Mouse (Mus musculus) gastrocnemius, postnatal 14 days (tissue): ENCODE data around the gene Serpinb2. TPM values are rescaled to one million over a fixed set of nuclear protein-coding genes. Genes with fewer than 3 reads are reported as not detected.

Source experiments
- DNase-seq: peaks from one replicate; pipeline ENCODE4 v3.0.0; 2021; ENCODE audit warnings: mixed read lengths
- intact Hi-C: fragments of 180-260 bp; cut with DNase I; formaldehyde crosslinking; loops from one replicate; pipeline ENCODE4 v1.15.1; 2025; ENCODE audit warnings: low total_unique reads
- total RNA-seq, 2 experiments: library from RNA; stranded (reverse); gene quantifications; 2 replicates each; pipeline ENCODE4 v1.2.3; 2021

Gene Serpinb2
- total RNA-seq, 2 experiments from 2014 or later: not detected

GRCm38 (mm10) chr1:107576094-107576493, 64.9 kb downstream of the Serpinb2 start:
- intact Hi-C loops: no loop called here

DNA sequence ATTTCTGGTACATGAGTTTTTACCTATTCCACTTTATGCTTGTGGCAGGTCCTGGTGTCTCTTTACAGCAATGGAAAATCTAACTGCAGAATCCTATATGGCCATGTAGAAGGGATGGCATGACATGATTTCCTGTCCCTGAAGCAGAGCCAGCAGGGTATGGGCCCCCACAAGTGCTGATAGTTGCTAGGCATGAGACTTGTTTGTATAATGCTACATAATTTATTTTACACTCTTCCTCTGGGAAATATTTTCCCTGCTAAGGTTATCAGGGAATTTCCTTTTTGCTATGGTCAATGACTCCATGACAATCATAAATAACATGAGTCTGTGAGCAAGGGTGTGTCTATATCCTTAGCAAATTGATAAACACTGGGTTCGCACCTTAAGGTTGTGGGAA, 66.3 kb downstream of the Serpinb2 start:
- DNase-seq: no peak
- intact Hi-C loops: no loop called here

More at GRCm38 (mm10) chr1:107576094-107576493, 64.9 kb downstream of the Serpinb2 start:
- DNase-seq: no peak

DNA sequence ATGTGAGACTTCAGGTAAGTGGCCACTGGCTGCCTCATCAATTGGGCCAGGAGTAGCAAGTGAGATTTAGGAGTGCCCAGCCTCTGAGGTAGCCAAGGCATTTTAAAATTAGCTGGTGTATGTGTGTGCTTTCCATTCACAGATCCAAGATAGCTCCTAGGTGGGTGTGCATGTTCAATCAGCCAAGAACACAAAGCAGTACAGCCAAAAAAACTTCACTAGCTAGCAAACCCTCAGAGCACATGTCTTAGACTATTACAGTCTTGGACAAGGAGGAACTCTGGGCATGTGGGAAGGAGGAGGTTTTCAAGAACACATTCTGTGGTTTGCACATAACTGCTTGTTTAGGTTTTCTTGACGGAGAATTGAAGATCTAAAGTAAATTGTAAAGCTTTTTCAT, 70.0 kb downstream of the Serpinb2 start:
- no peak for DNase-seq
- intact Hi-C loops: no loop called here

GRCm38 (mm10) chr1:107582900-107583299, 71.7 kb downstream of the Serpinb2 start:
- no peak for DNase-seq
- intact Hi-C loops: no loop called here

GRCm38 (mm10) chr1:107583958-107584376, 72.7 kb downstream of the Serpinb2 start:
- no peak for DNase-seq
- intact Hi-C loops: no loop called here

- no peak for DNase-seq
- intact Hi-C loops: no loop called here
Observed at GRCm38 (mm10) chr1:107584932-107585331, 73.7 kb downstream of the Serpinb2 start.

Other genes starting within 250 kb of the Serpinb2 start
- not detected for gene Serpinb3b, start 233.1 kb upstream of the Serpinb2 start, total RNA-seq
- gene Serpinb3c, start 233.1 kb upstream of the Serpinb2 start, total RNA-seq: not detected
- gene Serpinb11, start 150.2 kb upstream of the Serpinb2 start, total RNA-seq: not detected
- not detected for gene Serpinb7, start 111.8 kb upstream of the Serpinb2 start, total RNA-seq
- 1 to 10 TPM; 1.8 to 4.6 TPM for gene Serpinb8, start 78.6 kb downstream of the Serpinb2 start, total RNA-seq